Mouse (Mus musculus): ENCODE results near the gene Ppp1r16b. TPM values are rescaled to one million over a fixed set of nuclear protein-coding genes. Genes with fewer than 3 reads are reported as not detected.

Gene Ppp1r16b
- polyA plus RNA-seq, 1 experiment from 2014 or later = 5.7 TPM

DNA sequence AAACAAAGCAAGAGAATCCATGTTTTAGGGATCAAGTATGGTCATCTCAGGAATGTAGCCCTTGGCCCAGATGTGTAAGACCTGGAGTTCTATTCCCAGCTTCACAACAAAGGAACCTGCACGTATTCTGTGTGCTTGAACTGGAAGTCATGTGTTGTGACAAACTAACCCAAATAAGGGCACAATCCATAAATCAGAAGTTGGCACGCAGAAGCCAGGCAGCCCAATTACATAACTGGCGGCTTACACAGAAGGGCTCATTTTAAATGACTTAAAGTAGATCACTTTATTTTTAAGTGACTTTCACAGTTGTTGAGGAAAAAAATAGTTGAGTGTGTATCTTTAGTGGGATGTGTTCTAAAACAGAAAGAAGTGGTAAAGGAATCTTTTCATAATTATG, 21.4 kb upstream of the Ppp1r16b start:
- Histone ChIP-seq H3K4me3 (replicated peaks) (no peak overlapping the region), H3K27me3 (no peaks in the 10 kb centered on the region), H3K27ac (replicated peaks) (no peak overlapping the region), H3K9me3 (replicated peaks) (no peaks in the 10 kb centered on the region), H3K36me3 (peaks cover 20% of the 10 kb centered on the region), H3K4me2 (replicated peaks) (no peak overlapping the region), H3K4me1 (no peaks in the 10 kb centered on the region), H3K9ac (no peak overlapping the region)
- no peak for ATAC-seq (ENCODE audit: insufficient number of reproducible peaks, low FRiP score, low TSS enrichment, low read depth)
- 80% methylated on average over 3 of the region's 3 CpGs for WGBS

DNA sequence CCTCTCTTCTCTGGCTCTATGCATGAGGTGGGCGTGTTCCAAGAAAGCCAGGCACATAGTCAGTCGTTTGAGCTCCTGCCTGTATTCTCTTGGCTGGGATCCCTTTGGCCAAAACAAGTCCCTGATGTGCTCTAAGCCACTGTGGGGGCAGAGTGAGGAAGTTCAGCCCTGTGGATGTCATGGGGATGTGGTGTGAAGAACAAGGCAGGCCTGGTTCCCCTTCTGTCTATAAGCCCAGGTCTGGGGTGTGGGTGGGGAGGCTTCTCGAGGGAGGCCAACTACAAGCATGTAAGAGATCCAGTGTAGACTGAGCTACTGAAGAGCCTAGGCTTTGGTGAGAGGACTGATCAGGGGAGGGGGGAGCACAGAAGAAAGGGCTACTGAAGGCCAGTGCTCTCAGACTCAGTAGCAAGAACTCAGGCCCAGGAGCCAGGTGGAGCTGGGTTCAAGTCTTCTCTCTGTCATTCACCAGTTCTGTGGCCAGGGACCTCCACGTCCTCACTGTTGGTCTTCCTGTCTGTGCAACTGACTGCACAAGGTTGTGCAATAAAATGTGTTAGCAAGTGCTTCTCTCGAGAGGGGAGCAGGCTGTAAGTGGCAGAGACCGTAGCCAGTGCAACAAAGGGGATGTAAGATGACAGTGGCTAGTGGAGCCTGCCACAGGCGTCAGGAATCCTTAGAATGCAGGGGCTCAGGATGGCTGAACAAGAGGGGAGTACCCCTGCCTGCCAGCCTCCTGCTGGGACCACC, 13.9 kb upstream of the Ppp1r16b start:
- no peak overlapping the region for H3K9ac ChIP-seq
- no peaks in the 10 kb centered on the region for H3K36me3 ChIP-seq
- no peaks in the 10 kb centered on the region for H3K4me1 ChIP-seq
- no peaks in the 10 kb centered on the region for H3K9me3 ChIP-seq (replicated peaks)
- H3K27ac ChIP-seq (replicated peaks) = no peak overlapping the region
- 56% methylated on average over 7 of the region's 7 CpGs for WGBS
- no peak overlapping the region for H3K4me2 ChIP-seq (replicated peaks)
- H3K27me3 ChIP-seq = no peaks in the 10 kb centered on the region
- H3K4me3 ChIP-seq (replicated peaks) = no peak overlapping the region
- no peak for ATAC-seq (ENCODE audit: insufficient number of reproducible peaks, low FRiP score, low TSS enrichment, low read depth)

DNA sequence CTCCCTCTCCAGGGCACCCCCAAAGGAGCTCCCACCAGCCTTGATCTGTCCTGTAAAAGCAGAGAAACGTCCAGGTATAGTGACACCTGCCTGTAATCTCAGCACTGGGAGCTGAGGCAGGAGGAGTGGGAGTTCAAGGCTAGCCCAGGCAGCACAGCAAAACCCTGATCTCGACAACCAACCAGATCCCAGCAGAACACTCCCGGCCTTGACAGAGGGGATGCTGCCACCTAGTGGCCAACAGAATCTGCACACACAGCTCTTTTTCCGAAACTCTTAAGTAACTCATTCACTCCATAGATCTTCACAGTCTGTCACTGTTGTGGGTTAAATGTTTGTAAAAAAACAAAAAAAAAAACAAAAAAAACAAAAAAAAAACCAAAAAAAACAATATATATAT, 12.2 kb upstream of the Ppp1r16b start:
- Histone ChIP-seq H3K4me3 (replicated peaks) (no peak overlapping the region), H3K9me3 (replicated peaks) (no peaks in the 10 kb centered on the region), H3K4me1 (no peaks in the 10 kb centered on the region), H3K27me3 (no peaks in the 10 kb centered on the region), H3K27ac (replicated peaks) (no peak overlapping the region), H3K9ac (no peak overlapping the region), H3K4me2 (replicated peaks) (no peak overlapping the region), H3K36me3 (no peaks in the 10 kb centered on the region)
- WGBS = 7% methylated on average over 4 of the region's 4 CpGs
- ATAC-seq (ENCODE audit: insufficient number of reproducible peaks, low FRiP score, low TSS enrichment, low read depth) = no peak

DNA sequence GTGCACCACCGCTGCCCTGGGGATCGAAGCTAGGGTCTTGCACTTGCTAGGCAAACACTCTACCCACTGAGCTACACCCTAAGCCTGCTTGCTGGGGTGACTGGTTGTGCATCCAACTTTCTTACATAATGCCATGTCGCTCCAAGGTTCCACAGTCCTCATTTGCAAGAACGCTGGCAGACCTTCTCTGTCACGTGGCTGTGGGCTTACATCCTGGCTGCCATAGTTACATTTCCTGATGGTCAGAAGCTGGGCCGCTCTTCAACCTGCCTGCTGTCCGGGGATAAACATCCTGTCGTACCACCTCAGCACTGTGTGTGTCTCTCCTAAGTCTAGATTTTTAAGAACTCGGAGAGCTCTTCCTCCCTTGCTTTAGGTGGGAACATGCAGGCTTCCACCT, 10.5 kb upstream of the Ppp1r16b start:
- no peak for ATAC-seq (ENCODE audit: insufficient number of reproducible peaks, low FRiP score, low TSS enrichment, low read depth)

DNA sequence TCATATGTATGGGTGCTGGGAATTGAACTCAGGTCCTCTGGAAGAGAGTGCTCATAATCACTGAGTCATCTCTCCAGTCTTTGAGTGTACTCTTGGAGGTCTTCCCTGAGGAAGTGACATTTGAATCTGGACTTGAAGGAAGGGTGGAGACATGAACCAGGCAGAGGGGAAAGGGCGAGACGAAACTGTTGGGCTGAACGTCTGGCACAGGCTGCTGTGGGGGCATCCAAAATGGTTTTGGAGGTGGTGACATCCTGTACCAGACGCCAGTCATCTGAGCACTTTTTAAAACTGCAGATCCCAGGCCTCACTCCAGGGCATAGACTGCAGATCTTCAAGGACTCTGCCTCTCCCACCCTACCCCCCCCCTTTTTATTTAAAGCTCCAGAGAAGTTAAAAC, 9.4 kb upstream of the Ppp1r16b start:
- Histone ChIP-seq H3K27me3 (no peaks in the 10 kb centered on the region), H3K9me3 (replicated peaks) (no peaks in the 10 kb centered on the region), H3K4me2 (replicated peaks) (no peak overlapping the region), H3K4me3 (replicated peaks) (no peak overlapping the region), H3K9ac (no peak overlapping the region), H3K36me3 (no peaks in the 10 kb centered on the region), H3K27ac (replicated peaks) (no peak overlapping the region), H3K4me1 (0 out of 2 replicates have a peak, but pooled peaks cover 9% of the 10 kb centered on the region)
- ATAC-seq (ENCODE audit: insufficient number of reproducible peaks, low FRiP score, low TSS enrichment, low read depth) = no peak
- 79% methylated on average over 4 of the region's 4 CpGs for WGBS

More for the DNA sequence above, 10.5 kb upstream of the Ppp1r16b start:
- Histone ChIP-seq H3K4me2 (replicated peaks) (no peak overlapping the region), H3K27ac (replicated peaks) (no peak overlapping the region), H3K9me3 (replicated peaks) (no peaks in the 10 kb centered on the region), H3K9ac (no peak overlapping the region), H3K36me3 (no peaks in the 10 kb centered on the region), H3K4me1 (0 out of 2 replicates have a peak, but pooled peaks cover 9% of the 10 kb centered on the region), H3K27me3 (no peaks in the 10 kb centered on the region), H3K4me3 (replicated peaks) (no peak overlapping the region)
- 74% methylated on average over 9 of the region's 9 CpGs for WGBS

DNA sequence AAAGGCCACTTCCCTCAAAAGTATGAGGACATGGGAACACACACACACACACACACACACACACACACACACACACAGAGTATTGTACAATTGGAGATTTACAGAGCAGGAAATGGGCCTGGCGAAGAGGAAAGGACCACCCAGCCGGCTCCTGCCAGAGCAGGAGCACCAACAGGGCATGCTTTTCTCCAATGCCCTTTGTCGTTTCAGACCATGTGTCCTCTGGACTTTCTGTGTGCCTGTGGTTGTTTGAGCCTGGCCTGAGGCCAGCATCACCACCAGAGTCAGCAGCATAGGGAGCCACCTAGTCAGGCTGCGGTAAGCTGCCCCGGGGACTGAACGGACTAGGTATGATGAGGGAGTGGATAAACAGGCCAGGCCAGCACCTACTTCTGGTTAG, 6.4 kb upstream of the Ppp1r16b start:
- Histone ChIP-seq H3K4me2 (replicated peaks) (no peak overlapping the region), H3K9ac (no peak overlapping the region), H3K27ac (replicated peaks) (no peak overlapping the region; the same call in 1 of the 2 replicates), H3K9me3 (replicated peaks) (no peaks in the 10 kb centered on the region), H3K36me3 (no peaks in the 10 kb centered on the region), H3K4me1 (0 out of 2 replicates have a peak, but pooled peaks cover 9% of the 10 kb centered on the region), H3K27me3 (no peaks in the 10 kb centered on the region), H3K4me3 (replicated peaks) (no peak overlapping the region)
- no peak for ATAC-seq (ENCODE audit: insufficient number of reproducible peaks, low FRiP score, low TSS enrichment, low read depth)
- 27% methylated on average over 6 of the region's 6 CpGs for WGBS

DNA sequence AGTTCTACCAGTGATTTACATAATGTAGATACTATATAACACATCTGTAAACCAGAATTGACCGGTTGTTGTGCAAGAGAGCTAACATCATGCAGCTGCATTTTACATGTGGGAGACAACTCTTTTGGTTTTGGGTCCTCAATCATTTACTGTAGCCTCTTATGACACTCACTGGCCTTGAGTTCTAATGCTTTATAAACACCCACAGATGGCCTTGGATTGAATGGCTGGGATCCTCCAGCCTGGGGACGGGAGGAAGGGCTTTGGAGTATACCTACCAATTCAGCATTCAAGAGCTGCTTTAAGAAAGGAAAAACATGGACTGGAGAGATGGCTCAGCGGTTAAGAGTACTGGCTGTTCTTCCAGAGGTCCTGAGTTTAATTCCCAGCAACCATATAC, 5.9 kb upstream of the Ppp1r16b start:
- ATAC-seq (ENCODE audit: insufficient number of reproducible peaks, low FRiP score, low TSS enrichment, low read depth) = no peak
- Histone ChIP-seq H3K27me3 (no peaks in the 10 kb centered on the region), H3K9ac (no peak overlapping the region), H3K9me3 (replicated peaks) (no peaks in the 10 kb centered on the region), H3K27ac (replicated peaks) (no peak overlapping the region; the same call in 1 of the 2 replicates), H3K4me3 (replicated peaks) (no peak overlapping the region), H3K4me2 (replicated peaks) (no peak overlapping the region), H3K4me1 (0 out of 2 replicates have a peak, but pooled peaks cover 9% of the 10 kb centered on the region), H3K36me3 (no peaks in the 10 kb centered on the region)
- WGBS = 65% methylated on average over 3 of the region's 3 CpGs

DNA sequence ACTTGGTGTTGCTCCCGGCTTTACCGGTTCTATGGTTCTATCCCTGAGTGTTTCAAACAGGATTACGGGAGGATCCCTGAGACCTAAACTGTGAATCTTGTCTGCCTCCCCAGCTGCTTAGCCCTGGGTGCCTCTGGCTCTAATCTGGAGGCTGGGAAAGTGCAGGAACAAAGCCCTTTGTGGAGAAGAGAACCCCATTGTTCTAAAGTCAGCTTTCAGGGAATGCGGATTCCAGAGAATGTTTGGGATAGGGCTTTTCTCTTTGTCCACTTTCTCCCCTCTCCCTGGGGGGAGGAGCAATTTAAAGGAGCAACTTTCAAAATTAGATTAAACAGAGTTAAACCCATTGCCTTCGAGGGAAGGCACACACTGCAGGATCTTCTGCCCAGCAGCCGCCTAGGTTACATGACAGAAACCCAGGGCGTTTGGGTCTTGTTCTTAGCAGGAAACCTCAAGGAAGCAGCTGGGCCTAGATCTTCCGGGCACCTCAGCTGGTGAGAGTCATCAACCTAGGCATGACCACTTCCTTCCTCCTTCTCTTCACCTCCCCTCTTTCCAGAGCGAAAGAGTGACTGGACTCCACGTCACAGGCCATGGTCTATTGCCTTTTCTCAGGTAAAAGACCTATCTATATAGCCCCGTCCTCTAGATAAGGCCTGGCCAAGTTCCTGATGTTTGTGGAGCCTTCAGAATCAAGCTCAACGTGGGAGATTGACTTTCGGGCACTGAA, 1.0 kb downstream of the Ppp1r16b start:
- Histone ChIP-seq H3K4me2 (replicated peaks) (no peak overlapping the region), H3K9me3 (replicated peaks) (no peaks in the 10 kb centered on the region), H3K4me3 (replicated peaks) (0 out of 2 replicates have a peak overlapping the region, but pooled peaks have one; percentile 44), H3K27ac (replicated peaks) (no peak overlapping the region), H3K4me1 (peaks cover 26% of the 10 kb centered on the region), H3K27me3 (peaks cover 56% of the 10 kb centered on the region), H3K36me3 (no peaks in the 10 kb centered on the region), H3K9ac (no peak overlapping the region)
- ATAC-seq (ENCODE audit: insufficient number of reproducible peaks, low FRiP score, low TSS enrichment, low read depth) = no peak
- 39% methylated on average over 13 of the region's 13 CpGs for WGBS

DNA sequence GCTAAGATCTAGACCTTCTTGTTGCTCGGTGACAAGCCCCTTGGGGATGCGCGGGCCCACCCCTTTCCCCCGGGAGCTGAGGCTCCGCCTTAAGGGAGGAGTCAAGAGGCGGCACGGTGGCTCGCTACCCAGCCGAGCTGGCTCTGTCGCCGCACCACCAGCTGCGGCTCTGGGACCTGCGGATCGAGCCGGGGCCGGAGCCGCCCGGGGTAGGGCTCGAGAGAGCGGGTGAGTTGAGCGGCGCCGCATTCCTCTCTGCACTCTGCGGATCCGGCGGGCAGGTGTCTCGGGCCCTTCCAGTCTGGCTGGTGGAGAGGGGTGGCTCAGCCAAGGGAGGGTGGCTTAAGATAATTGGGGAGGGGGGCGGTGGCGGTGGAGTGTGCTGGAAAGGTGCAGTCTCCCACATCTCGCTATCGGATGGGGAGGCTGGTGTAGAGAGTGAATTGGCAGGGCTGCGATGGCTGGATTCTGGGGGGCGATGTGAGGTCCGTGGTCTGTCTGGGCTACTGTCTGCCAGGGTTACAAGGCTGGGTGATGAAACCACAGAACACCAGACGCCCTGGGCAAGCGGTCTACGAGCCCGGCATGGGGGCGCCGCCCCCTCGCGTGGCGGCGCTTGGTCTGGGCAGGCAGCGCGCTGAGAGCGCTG, 1.9 kb downstream of the Ppp1r16b start:
- Histone ChIP-seq H3K27ac (replicated peaks) (no peak overlapping the region), H3K4me3 (replicated peaks) (peak overlapping the region; percentile 44), H3K27me3 (peaks cover 58% of the 10 kb centered on the region), H3K4me2 (replicated peaks) (peak overlapping the region; percentile 84), H3K36me3 (no peaks in the 10 kb centered on the region), H3K9ac (no peak overlapping the region), H3K9me3 (replicated peaks) (no peaks in the 10 kb centered on the region), H3K4me1 (peaks cover 26% of the 10 kb centered on the region)
- under 1% methylated on average over 47 of the region's 47 CpGs for WGBS
- ATAC-seq (ENCODE audit: insufficient number of reproducible peaks, low FRiP score, low TSS enrichment, low read depth) = 0 out of 2 replicates have a peak, but pooled peaks have one; percentile 51

DNA sequence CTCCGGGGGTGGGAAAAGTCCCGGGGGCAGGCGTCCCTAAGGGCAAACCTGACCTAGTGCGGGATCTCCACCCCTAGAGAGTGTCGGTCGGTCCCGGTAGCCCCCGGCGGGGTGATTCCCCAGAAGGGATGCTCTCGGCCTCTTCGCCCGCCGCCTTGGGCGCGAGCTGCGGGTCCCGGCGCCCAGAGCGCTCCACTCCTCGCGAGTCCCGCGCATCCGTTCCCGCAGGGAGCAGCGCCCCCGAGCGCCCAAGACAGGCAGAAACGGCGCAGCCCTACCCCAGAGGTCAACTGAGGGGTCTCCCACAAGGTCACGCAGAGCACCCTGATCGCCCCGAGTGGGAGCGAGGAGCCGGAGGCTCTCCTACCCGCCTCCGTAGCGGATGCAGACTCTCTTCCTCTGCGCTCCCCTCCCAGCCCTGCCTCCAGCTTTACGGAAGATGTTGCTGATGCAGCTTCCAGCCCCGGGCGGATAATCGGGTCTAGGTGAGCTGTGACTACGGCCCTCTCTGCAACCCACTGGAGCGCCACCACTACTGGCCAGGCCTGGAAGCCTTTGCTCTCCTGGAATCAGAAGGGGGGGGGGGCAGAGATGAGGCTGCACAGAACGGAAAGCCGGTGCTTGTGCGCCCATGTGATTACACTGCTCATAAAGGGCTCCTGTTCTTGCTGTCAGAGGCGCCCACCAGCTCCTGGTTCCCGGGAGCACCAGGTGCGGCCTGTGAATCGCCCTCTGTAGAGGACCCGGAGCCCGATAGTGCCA, 2.7 kb downstream of the Ppp1r16b start:
- Histone ChIP-seq H3K4me2 (replicated peaks) (peak overlapping the region; percentile 84), H3K27me3 (peaks cover 58% of the 10 kb centered on the region), H3K36me3 (no peaks in the 10 kb centered on the region), H3K9me3 (replicated peaks) (no peaks in the 10 kb centered on the region), H3K4me1 (peaks cover 28% of the 10 kb centered on the region), H3K9ac (0 out of 2 replicates have a peak overlapping the region, but pooled peaks have one; percentile 1), H3K27ac (replicated peaks) (no peak overlapping the region), H3K4me3 (replicated peaks) (peak overlapping the region; percentile 44)
- ATAC-seq (ENCODE audit: insufficient number of reproducible peaks, low FRiP score, low TSS enrichment, low read depth) = 0 out of 2 replicates have a peak, but pooled peaks have one; percentile 32
- 1% methylated on average over 53 of the region's 54 CpGs for WGBS
